Mouse (Mus musculus): Measurements from ENCODE around the gene Nsg2.

Gene Nsg2

DNA sequence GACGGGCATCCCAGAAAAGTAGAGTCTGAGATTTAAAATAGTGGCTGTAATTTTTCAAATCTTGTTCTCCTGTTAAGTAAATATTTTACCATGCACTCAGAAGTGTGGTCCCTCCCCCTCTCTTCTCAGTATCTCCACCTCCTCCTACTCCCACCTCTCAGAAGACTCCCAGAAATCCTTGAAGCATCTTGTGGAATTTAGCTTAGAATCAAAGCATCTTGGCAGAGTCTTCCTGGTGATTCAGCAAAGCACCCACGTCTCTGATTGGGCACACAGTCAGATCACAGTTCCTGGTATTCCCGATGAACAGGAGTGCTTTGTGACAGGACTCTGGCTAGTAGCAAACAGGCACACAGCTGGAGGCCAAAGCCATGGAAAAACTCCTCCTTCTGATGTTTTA, 83.2 kb downstream of the Nsg2 start:
- in situ Hi-C loops (cut with MseI, MboI) = no loop called here

DNA sequence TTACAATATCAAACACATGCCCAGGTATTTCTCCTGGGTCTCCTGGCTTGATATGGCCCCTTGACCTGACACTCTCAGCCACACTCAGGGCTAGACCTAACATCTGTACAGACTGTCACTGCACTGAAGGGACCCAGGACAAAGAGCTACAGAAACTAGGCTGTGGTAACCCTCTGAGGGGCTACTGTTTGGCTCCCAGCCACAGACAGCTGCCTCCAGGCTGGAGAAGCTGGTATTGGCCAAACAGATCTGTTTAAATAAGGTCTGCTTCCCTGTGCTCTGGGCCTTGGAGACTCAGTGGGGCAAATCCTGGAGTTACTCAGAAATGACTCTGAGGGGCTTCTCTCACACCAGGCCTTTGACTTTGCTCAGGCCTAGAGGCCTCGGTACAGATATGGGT, 86.3 kb downstream of the Nsg2 start:
- in situ Hi-C loops (cut with MseI, MboI) = no loop called here

DNA sequence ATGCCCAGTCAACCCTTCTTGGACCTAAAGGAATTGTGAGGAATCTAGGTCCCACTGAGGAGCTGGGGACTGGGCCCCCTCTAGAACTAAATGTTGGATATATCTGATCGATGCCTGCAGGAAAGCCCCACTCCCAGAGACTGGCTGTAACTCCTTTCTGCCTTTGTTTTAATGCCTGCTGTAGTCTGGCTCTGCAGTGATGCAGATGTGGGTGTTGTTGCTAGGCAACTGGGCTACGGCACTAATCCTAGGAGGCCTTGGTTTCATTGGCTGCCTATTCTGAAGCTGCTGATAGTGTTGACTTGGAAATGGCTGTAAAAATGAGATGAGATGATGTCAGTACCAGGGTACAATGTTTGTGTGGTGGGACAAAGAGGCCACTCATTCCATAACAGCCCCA, 87.1 kb downstream of the Nsg2 start:
- in situ Hi-C loops (cut with MseI, MboI) = no loop called here

DNA sequence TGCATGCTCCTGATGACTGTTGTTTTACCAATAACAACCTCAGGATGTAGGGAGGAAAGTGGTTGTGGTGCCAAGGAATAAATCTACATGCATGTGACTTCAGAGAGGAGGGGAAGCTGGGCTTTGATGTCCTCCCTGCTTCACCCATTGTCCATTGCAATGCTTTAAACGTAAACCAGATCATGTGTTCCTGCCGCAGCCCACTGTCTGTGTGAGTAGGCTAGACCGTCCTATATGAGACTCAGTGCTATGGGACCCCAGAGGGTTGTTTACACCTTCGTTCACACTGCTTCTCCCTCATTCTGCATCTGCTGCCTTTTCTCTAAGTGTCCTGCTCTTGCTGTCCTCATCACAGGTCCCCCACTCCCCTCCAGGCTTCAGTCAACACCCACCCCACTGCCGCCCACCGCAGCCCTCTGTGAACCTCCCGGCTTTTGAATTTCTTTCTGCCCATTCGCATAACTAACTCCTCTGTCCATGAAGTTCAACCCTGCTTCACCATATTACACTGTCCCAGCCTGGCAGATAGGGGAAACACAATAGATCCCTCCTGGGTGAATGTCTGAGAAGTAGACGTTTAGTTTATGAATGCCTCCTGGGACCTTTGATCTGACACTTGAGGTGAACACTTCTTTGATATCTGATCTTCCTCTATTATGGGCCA, 87.6 kb downstream of the Nsg2 start:
- in situ Hi-C loops (cut with MseI, MboI) = no loop called here

DNA sequence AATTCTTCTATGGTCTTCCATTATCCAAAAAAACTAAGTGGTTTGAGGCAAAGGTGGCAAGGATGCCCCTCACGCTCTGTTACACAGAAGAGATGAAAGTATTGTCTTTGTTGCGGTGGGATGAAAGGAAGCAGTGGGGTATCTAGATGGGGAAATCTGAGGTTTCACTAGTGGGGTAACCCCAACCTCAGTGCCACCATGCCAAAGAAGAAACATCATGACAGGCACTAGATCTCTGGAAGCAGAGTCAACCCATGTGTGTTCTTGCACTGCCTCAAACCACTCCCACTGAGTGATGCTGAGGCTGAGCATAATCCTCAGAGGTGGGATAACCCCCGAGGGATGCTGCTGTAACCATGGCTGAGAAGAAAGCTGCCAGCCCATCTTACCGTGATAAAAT, 95.5 kb downstream of the Nsg2 start:
- in situ Hi-C loops (cut with MseI, MboI) = no loop called here

DNA sequence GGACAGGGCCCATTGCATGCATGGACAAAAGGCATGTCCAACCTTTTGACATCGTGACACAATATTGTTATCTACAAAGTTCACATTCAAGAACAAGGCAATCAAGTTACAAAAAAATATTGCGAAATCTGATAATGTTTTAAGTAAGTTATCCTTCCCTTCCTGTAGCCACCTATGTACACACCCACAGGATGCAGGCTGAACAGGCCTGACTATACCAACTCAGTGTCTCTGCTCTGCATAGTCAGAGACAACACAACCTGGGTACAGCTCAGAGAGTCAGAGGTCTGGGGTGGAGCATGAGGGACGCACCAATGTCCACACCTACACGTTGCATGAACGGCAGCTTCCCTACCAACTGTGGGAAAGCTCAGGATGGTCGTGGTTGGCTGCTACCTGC, 96.1 kb downstream of the Nsg2 start:
- in situ Hi-C loops (cut with MseI, MboI) = no loop called here

DNA sequence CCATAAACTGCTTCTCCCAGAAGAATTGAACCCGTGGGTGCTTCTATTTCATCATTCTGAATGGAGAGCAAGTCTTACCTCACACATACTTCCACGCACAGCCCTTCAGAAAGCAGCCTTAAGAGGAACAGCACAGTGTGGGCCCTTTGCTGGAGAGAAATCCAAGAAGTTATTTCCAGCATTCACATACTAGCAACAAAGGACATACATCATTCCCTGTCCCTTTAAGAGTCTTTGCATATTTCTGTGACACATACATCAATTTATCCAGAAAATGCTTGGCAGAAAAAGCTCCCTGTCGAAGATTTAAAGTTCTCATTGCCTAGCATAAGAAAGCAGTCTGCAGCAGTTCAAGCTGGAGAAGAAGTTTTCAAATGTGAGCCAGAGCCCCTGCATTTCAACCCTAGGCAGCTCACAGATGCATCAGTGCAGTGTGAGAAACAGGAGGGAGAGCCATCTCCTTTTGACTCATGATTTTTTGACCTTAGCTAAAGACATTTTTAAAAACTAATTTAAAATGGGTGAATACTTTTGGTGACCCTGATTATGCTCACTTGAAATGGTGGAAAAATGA, 100.9 kb downstream of the Nsg2 start:
- in situ Hi-C loops (cut with MseI, MboI) = no loop called here

DNA sequence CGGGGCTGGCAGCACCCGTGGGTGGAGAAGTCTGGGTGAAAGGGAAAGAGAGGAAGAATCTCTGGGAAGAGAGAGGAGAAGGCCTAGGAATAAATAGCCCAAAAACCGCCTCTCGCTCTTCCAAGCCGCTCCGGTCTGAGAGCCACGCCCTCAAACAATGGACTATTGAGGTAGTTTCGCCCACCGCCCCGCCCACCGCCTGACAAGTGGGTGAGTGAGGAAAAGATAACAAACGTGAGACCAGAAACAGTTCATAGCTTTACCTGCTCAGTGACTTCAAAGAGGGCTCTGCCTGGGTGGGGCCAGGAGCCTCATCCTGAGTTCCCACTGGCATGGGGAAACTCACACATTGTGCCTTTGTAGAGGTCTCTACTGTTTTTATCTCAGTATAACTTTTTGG, 102.7 kb downstream of the Nsg2 start:
- in situ Hi-C loops (cut with MseI, MboI) = no loop called here

DNA sequence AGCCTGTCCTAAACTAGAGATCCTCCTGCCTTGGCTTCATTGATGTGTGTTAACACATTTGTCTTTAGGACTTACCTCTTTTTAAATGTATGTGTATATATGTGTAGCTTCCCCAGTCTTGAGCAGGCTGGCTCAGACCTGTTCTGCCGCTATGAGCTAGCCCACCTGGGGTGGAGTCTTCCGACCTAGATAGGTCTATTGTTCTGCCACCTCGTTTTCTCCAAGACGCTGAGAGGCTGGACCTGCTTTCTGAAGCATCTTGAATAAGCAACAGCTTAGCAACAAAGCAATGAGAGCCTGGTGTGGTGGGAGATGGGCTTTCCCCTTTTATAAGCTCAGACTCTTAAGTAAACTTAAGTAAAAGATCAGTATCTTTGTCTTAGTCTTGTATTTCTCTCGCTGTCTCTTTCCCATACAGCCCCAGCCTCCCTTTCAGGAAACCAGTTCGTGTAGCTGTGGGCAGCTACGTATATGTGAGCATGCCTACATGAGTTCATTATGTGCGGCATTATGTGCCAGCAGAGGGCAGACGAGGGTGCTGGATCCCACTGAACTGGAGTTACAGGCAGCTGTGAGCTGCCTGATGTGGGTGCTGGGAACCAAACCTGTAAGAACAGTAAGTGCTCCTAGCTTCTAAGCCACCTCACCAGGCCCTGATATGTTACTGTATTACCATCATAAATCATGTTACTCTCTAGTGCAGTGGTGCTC, 104.3 kb downstream of the Nsg2 start:
- in situ Hi-C loops (cut with MseI, MboI) = no loop called here

DNA sequence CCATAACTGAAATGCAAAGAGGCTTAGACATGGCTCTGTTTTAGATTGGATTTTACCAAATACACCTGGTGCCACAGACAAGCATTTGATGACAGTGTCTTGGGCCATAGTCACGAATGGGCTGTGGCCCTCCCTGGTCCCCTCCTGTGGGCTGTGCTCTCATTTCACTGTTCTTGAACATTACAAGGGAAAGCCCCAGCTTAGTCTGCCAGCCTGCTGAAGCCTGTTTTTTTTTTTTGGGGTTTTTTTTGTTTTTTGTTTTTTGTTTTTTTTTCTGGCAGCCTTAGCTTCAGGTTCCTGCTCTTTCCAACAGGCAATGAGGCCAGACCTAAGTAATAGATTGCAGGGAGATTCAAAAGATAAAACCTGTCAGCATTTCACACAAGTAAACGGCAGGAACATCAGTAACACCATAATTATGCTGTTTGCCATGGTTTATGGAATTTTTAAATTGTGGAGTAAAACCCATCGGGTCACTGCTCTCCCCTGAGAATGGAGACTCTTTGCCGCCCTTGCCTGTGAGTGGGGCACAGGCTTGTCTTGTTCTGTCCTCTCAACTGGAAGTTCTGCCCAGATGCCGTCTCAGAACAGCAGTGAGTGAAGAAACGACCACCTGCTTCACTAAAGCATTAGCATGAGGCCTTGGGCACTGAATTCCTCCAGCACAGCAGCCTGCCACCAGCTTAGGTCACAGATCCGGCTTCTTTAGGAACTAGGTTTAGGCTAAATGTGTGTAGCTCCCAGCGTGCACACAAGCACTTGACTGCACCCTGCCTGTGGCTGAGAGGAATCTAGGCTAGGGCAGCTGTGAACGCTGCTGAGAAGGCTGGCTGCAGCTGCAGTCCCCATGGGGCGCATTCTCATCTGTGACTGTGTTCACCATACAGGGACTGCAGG, 105.7 kb downstream of the Nsg2 start:
- in situ Hi-C loops (cut with MseI, MboI) = no loop called here

DNA sequence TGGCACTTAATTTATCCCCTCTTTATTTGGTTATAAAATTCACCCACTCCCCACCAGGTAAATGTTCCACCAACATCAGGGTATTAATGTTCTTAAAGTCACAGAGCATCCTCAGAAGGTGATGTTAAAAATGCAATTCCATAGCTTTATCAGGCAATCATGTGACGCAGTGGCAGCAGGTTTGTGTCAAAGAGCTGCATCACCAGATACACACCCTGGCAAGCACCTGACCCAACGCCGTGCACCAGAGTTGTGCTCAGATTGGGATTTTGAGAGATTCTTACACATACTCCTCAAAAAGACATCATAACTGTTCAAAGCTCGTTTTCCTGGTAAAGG, 106.4 kb downstream of the Nsg2 start:
- in situ Hi-C loops (cut with MseI, MboI) = no loop called here

DNA sequence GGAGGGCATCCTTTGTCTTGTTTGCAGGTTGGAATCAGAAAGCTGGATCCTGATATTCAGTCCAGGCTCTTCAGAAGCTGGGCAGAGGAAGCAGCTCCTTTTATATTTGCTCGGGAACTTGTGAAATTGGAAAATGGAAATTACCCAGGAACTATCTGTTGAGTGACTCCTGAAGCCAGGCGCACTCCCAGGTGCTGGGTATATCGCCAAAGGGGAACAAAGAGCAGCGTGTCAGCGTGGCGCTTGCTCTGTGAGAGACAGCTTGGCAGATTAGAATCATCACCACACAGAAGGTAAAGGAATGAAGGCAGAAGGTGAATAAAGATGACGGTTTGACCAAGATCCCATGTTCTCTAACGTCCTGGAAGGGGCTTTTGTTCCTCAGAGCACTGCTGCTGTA, 108.2 kb downstream of the Nsg2 start:
- in situ Hi-C loops (cut with MseI, MboI) = no loop called here
